Mouse (Mus musculus) cerebellum, adult 2 months (tissue): ENCODE measurements at regions not wholly inside any gene's neighbourhood (a gene's known extent, or its start where the extent isn't known, plus 50 kb on each side); places are given as distances from the start of the nearest gene placed in this dataset.

ENCODE experiments used
- CTCF ChIP-seq: fragments of 200-500 bp; IDR thresholded peaks from 2 replicates; pipeline ENCODE4 v1.5.1; 2011; ENCODE audit warnings: low read depth, mild to moderate bottlenecking, control low read depth, low read length, moderate library complexity, borderline replicate concordance; ENCODE audit not compliant: insufficient read depth
- POLR2A ChIP-seq: fragments of 200-500 bp; IDR thresholded peaks from 2 replicates; pipeline ENCODE4 v1.6.1; 2011; ENCODE audit warnings: low read length, control low read depth, borderline replicate concordance; ENCODE audit not compliant: insufficient read depth

GRCm38 (mm10) chr2:9574651-9575050 is 306.4 kb upstream of the 4930412O13Rik start:
- TF ChIP-seq CTCF (no peak), POLR2A (no peak)
